Comparison of ENCODE assay signal across 10 mouse cellular contexts in the genomic region with DNA sequence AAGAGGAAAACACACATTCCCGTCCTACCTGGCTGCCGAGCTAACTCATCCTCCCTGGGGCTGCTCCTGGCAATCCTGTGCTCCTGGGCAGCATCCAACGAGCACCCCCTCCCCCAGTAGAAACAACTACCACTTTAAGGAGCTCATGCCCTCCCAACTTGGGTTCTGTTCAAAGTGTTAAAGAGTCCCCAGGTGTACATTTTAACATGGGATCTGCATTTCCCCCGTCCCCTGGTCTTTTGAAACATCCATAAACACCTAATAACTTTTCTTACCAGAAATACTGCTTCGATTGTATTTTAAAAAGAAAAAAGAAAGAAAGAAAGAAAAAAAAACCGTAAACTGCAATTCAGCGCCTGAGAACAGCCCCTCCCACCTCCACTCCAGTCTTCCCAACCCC. TPM values are rescaled to one million over a fixed set of nuclear protein-coding genes. Genes with fewer than 3 reads are reported as not detected.
DNase-seq lines count a peak whose midpoint lies in the region; ATAC-seq and TF ChIP-seq lines count a peak whose summit lies in the region.
"Had no signal": no experiment of that assay in that cellular context is flagged by ENCODE, and none has a peak within 500 bp of the region (broad histone marks: within the 10 kb centered on the region; RNA-seq: fewer than 3 reads in every experiment).

No protein-coding gene starts in this region.

- H3K4me2 ChIP-seq in liver, embryonic 15.5 days = peak overlapping the region; percentile 49

- H3K4me3 ChIP-seq in heart, adult 2 months = peak overlapping the region; percentile 35
- H3K4me3 ChIP-seq in ES-Bruce4 (ENCODE audit: low read depth, low read length) = peak overlapping the region; percentile 19
- no peak overlapping the region; the same call in 1 of the 2 replicates for H3K4me3 ChIP-seq in liver, embryonic 15.5 days (replicated peaks)

- TF ChIP-seq EP300 in heart, adult 2 months (IDR thresholded peaks at IDR 0.05; ENCODE audit: insufficient read depth, low read depth, low read length) = no peak
- no peak for TF ChIP-seq EP300 in ES-Bruce4 (IDR thresholded peaks at IDR 0.05; ENCODE audit: insufficient read depth, low read depth, low read length)

- no peak for TF ChIP-seq POLR2A in heart, adult 2 months (IDR thresholded peaks at IDR 0.05; ENCODE audit: insufficient read depth, low read depth, low read length)
- TF ChIP-seq POLR2A in ES-Bruce4 (IDR thresholded peaks at IDR 0.05; ENCODE audit: insufficient read depth, low read length) = no peak

- 21% methylated on average over 7 of the region's 7 CpGs for WGBS in heart, adult 2 months
- 6% methylated on average over 7 of the region's 7 CpGs for whole genome bisulfite sequencing in liver, embryonic 15.5 days (ENCODE audit: insufficient replicate concordance)

- no peak for TF ChIP-seq CTCF in heart, adult 2 months (IDR thresholded peaks at IDR 0.05)
- TF ChIP-seq CTCF in ES-Bruce4 (IDR thresholded peaks at IDR 0.05; ENCODE audit: low read depth, low read length) = no peak

- DNase-seq in heart, adult 2 months = no peak
- no peak for DNase-seq in heart, postnatal 10 days
- DNase-seq in forelimb bud, embryonic 11.5 days (ENCODE audit: low read depth, low spot score) = peak; percentile 20
- DNase-seq in ovary, adult 18-20 months (ENCODE audit: low spot score) = no peak
- no peak for DNase-seq in adrenal gland, adult (ENCODE audit: inconsistent age in 2 of 2, low spot score in 1 of 2)

- H3K36me3 ChIP-seq in heart, adult 2 months (ENCODE audit: control insufficient read depth, insufficient read depth, low read length) = no peaks in the 10 kb centered on the region
- no peaks in the 10 kb centered on the region for H3K36me3 ChIP-seq in ES-Bruce4 (ENCODE audit: control insufficient read depth, insufficient read depth, low read length, poor library complexity, severe bottlenecking)
- no peaks in the 10 kb centered on the region for H3K36me3 ChIP-seq in liver, embryonic 15.5 days (replicated peaks)

- no peak overlapping the region for H3K9ac ChIP-seq in heart, adult 2 months (ENCODE audit: low read depth, low read length)
- peak overlapping the region; percentile 32 for H3K9ac ChIP-seq in ES-Bruce4 (ENCODE audit: low read depth, poor library complexity, severe bottlenecking)
- H3K9ac ChIP-seq in liver, embryonic 15.5 days = no peak overlapping the region

- no peaks in the 10 kb centered on the region; the same call in 1 of the 2 replicates for H3K4me1 ChIP-seq in heart, adult 2 months (ENCODE audit: control insufficient read depth, insufficient read depth, low read length)
- no peaks in the 10 kb centered on the region for H3K4me1 ChIP-seq in ES-Bruce4 (ENCODE audit: control insufficient read depth, insufficient read depth, low read length)
- no peaks in the 10 kb centered on the region for H3K4me1 ChIP-seq in liver, embryonic 15.5 days (replicated peaks)

- no peaks in the 10 kb centered on the region for H3K79me2 ChIP-seq in heart, adult 2 months (replicated peaks; ENCODE audit: control insufficient read depth, insufficient read depth, low read length)

- ATAC-seq in liver, embryonic 15.5 days (ENCODE audit: insufficient read depth) = no peak
- ATAC-seq in granulocyte monocyte progenitor cell, adult 5-6 weeks (replicated peaks; ENCODE audit: poor library complexity, severe bottlenecking) = no peak

- no peaks in the 10 kb centered on the region for H3K9me3 ChIP-seq in ES-Bruce4 (replicated peaks; ENCODE audit: control insufficient read depth, insufficient read depth, low read length, poor library complexity, severe bottlenecking)
- H3K9me3 ChIP-seq in liver, embryonic 15.5 days (replicated peaks) = no peaks in the 10 kb centered on the region

- intact Hi-C loops in heart, adult 2 months (cut with DNase I) = loop anchor here (1.0 to 5.0 kb wide), 3 partner anchors 129 to 514 kb away; no protein-coding TSS in a partner anchor
- intact Hi-C loops in heart, postnatal 10 days (cut with DNase I) = loop anchor here (1.0 to 10.0 kb wide), 3 partner anchors 129 to 871 kb away; no protein-coding TSS in a partner anchor

- no peaks in the 10 kb centered on the region for H3K27me3 ChIP-seq in heart, adult 2 months (ENCODE audit: control insufficient read depth, insufficient read depth, low read length)
- H3K27me3 ChIP-seq in ES-Bruce4 (ENCODE audit: control insufficient read depth, insufficient read depth, low read length, poor library complexity, severe bottlenecking) = no peaks in the 10 kb centered on the region
- no peaks in the 10 kb centered on the region for H3K27me3 ChIP-seq in liver, embryonic 15.5 days

- H3K27ac ChIP-seq in heart, adult 2 months = no peak overlapping the region
- peak overlapping the region; percentile 16 for H3K27ac ChIP-seq in ES-Bruce4 (ENCODE audit: insufficient read depth, low read length)
- no peak overlapping the region for H3K27ac ChIP-seq in liver, embryonic 15.5 days (replicated peaks)

RNA-seq across cellular contexts. Expression of gene 4930447C04Rik, which starts 35.6 kb away (rescaled TPM):
- total RNA-seq in heart, adult 2 months (2021) = under 1 TPM; 0.30 to 0.47 TPM
- 0.23 TPM in 1 of 2 replicates, not detected in the other for polyA plus RNA-seq in heart, adult 2 months (2012; rRNA removed)
- total RNA-seq in heart, postnatal 10 days (2021) = under 1 TPM; 0.67 to 0.79 TPM
- 79.1 and 91.6 TPM in 2 replicates for polyA plus RNA-seq in ES-Bruce4 (2011; ENCODE audit: insufficient read depth, insufficient read length, low read depth, missing spikeins)
- polyA plus RNA-seq in liver, embryonic 15.5 days (2015; fragmentation: Nextera tagmentation; extraction: Ambion mirVana) = 0.24 and 0.35 TPM in 2 replicates
- total RNA-seq in granulocyte monocyte progenitor cell, adult 5-6 weeks (2014; fragmentation: Nextera tagmentation) = 0.60 TPM in 1 of 2 replicates, not detected in the other
- 1.3 and 8.6 TPM in 2 replicates for total RNA-seq in granulocyte monocyte progenitor cell, adult 5-6 weeks (2017)

RNA-seq across cellular contexts. Expression of gene Six6, which starts 36.5 kb away (rescaled TPM):
- total RNA-seq in heart, adult 2 months (2021) = not detected
- polyA plus RNA-seq in heart, adult 2 months (2012; rRNA removed) = not detected in 2 replicates
- total RNA-seq in heart, postnatal 10 days (2021) = not detected
- polyA plus RNA-seq in ES-Bruce4 (2011; ENCODE audit: insufficient read depth, insufficient read length, low read depth, missing spikeins) = not detected in 2 replicates
- not detected in 2 replicates for polyA plus RNA-seq in liver, embryonic 15.5 days (2015; fragmentation: Nextera tagmentation; extraction: Ambion mirVana)
- not detected in 2 replicates for total RNA-seq in granulocyte monocyte progenitor cell, adult 5-6 weeks (2014; fragmentation: Nextera tagmentation)
- total RNA-seq in granulocyte monocyte progenitor cell, adult 5-6 weeks (2017) = not detected in 2 replicates
- total RNA-seq: adrenal gland, postnatal 25 days; left cerebral cortex, adult 18-20 months had no signal
